Mouse (Mus musculus) hindbrain, embryonic 11.5 days (tissue): Measurements from ENCODE around the gene Stx8. TPM values are rescaled to one million over a fixed set of nuclear protein-coding genes. Genes with fewer than 3 reads are reported as not detected.

ENCODE experiments used
- ATAC-seq: fragments of 200-750 bp; cut with Nextera tagmentation; 2 replicates; pipeline ENCODE4 v1.8.0; 2017; ENCODE audit warnings: mild to moderate bottlenecking, moderate TSS enrichment, moderate library complexity; ENCODE audit not compliant: low FRiP score
- DNase-seq: peaks from one replicate; pipeline ENCODE4 v3.0.0-alpha.2; 2015; ENCODE audit warnings: low spot score
- H3K27ac ChIP-seq: fragments of 300-500 bp; sonication (generic); 2 replicates; pipeline ENCODE4 v1.5.1; 2014; ENCODE audit warnings: mild to moderate bottlenecking, low read depth, low read length
- H3K27me3 ChIP-seq: fragments of 300-500 bp; sonication (generic); 2 replicates; pipeline ENCODE4 v1.6.1; 2014; ENCODE audit warnings: mild to moderate bottlenecking, low read length, moderate library complexity, mixed read lengths; ENCODE audit not compliant: control insufficient read depth, insufficient read depth
- H3K36me3 ChIP-seq: fragments of 300-500 bp; sonication (generic); 2 replicates; pipeline ENCODE4 v1.6.1; 2014; ENCODE audit warnings: mild to moderate bottlenecking, low read length, moderate library complexity, mixed read lengths; ENCODE audit not compliant: control insufficient read depth, insufficient read depth
- H3K4me1 ChIP-seq: fragments of 300-500 bp; sonication (generic); replicated peaks from 2 replicates; pipeline ENCODE4 v1.6.1; 2014; ENCODE audit warnings: low read length, mixed read lengths; ENCODE audit not compliant: control insufficient read depth, insufficient read depth
- H3K4me2 ChIP-seq: fragments of 300-500 bp; sonication (generic); replicated peaks from 2 replicates; pipeline ENCODE4 v1.6.1; 2014; ENCODE audit warnings: mild to moderate bottlenecking, low read depth, low read length
- H3K4me3 ChIP-seq: fragments of 300-500 bp; sonication (generic); 2 replicates; pipeline ENCODE4 v1.5.1; 2014; ENCODE audit warnings: low read depth, low read length
- H3K9ac ChIP-seq: fragments of 300-500 bp; sonication (generic); 2 replicates; pipeline ENCODE4 v1.6.1; 2014; ENCODE audit warnings: low read depth, low read length
- H3K9me3 ChIP-seq: fragments of 300-500 bp; sonication (generic); 2 replicates; pipeline ENCODE4 v1.6.1; 2016; ENCODE audit warnings: low read length; ENCODE audit not compliant: control insufficient read depth
- WGBS: fragments of 180-500 bp; shearing (Covaris S2); extraction: QIAGEN DNeasy Blood & Tissue Kit; methylation state at CpG from one replicate; pipeline ENCODE4 v1.1.7; 2014; 5-methylcytosine and 5-hydroxymethylcytosine counted together
- polyA plus RNA-seq: library from polyadenylated mRNA; unstranded; fragments of >200 nt; fragmentation: Nextera tagmentation; extraction: Ambion mirVana; gene quantifications from 2 replicates; pipeline ENCODE4 v1.2.1, GENCODE M21; 2014

Gene Stx8
- polyA plus RNA-seq, 1 experiment from 2014 or later, result 63.0 TPM

- Histone ChIP-seq H3K36me3 (no peaks in the 10 kb centered on the region), H3K9ac (no peak overlapping the region), H3K9me3 (no peaks in the 10 kb centered on the region), H3K4me2 (no peak overlapping the region), H3K4me3 (no peak overlapping the region), H3K27ac (peak overlapping the region; percentile 62; the same call in 1 of the 2 replicates), H3K4me1 (peaks cover 4% of the 10 kb centered on the region), H3K27me3 (no peaks in the 10 kb centered on the region)
- WGBS, result 86% methylated on average over 4 of the region's 4 CpGs
- DNase-seq (no peak), ATAC-seq (no peak)
These were observed 85.3 kb downstream of the Stx8 start for GRCm38 (mm10) chr11:68051305-68051704.

GRCm38 (mm10) chr11:68058466-68059201, 92.6 kb downstream of the Stx8 start:
- no peak for ATAC-seq
- no peak overlapping the region for H3K4me2 ChIP-seq
- no peaks in the 10 kb centered on the region for H3K36me3 ChIP-seq
- H3K27me3 ChIP-seq, result no peaks in the 10 kb centered on the region
- no peak overlapping the region for H3K27ac ChIP-seq
- H3K9ac ChIP-seq, result no peak overlapping the region
- WGBS, result 74% methylated on average over 5 of the region's 5 CpGs
- no peaks in the 10 kb centered on the region; the same call in 1 of the 2 replicates for H3K4me1 ChIP-seq
- no peak for DNase-seq
- H3K9me3 ChIP-seq, result no peaks in the 10 kb centered on the region
- no peak overlapping the region for H3K4me3 ChIP-seq

DNA sequence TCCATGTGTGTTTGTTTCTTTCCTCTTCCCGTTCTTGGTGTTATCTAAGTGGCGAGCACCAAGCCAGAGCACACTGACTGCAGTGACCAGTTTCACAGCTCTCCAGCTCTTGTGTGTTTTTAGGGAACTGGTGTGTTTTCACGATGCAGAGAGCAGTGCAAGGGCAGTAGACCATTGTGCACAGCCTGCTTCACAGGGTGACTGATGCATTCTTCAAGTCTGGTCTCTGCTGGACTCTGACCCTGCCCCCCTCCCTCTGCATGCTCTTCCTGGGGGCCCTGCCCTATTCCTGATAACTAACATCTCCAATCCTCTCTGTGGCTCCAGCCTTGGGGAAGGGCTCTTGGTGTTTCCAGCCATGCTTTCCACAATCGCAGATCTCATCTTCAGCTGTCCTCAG, 94.7 kb downstream of the Stx8 start:
- Histone ChIP-seq H3K4me3 (no peak overlapping the region), H3K4me1 (no peaks in the 10 kb centered on the region; the same call in 1 of the 2 replicates), H3K4me2 (no peak overlapping the region), H3K36me3 (no peaks in the 10 kb centered on the region), H3K9me3 (no peaks in the 10 kb centered on the region), H3K27me3 (no peaks in the 10 kb centered on the region), H3K9ac (no peak overlapping the region), H3K27ac (no peak overlapping the region)
- no peak for ATAC-seq
- WGBS, result 60% methylated on average over 4 of the region's 4 CpGs
- no peak for DNase-seq

- Histone ChIP-seq H3K27ac (no peak overlapping the region), H3K4me2 (no peak overlapping the region), H3K36me3 (no peaks in the 10 kb centered on the region), H3K4me3 (no peak overlapping the region), H3K9me3 (no peaks in the 10 kb centered on the region), H3K9ac (no peak overlapping the region), H3K4me1 (no peaks in the 10 kb centered on the region; the same call in 1 of the 2 replicates), H3K27me3 (no peaks in the 10 kb centered on the region)
- no peak for ATAC-seq
- 91% methylated on average over 2 of the region's 2 CpGs for WGBS
- DNase-seq, result no peak
These were observed 96.1 kb downstream of the Stx8 start for GRCm38 (mm10) chr11:68062116-68062515.

- Histone ChIP-seq H3K9ac (no peak overlapping the region), H3K4me2 (no peak overlapping the region), H3K9me3 (no peaks in the 10 kb centered on the region), H3K4me3 (no peak overlapping the region), H3K36me3 (no peaks in the 10 kb centered on the region), H3K27ac (no peak overlapping the region), H3K27me3 (no peaks in the 10 kb centered on the region), H3K4me1 (no peaks in the 10 kb centered on the region)
- ATAC-seq (no peak), DNase-seq (no peak)
- WGBS, result 91% methylated on average over 10 of the region's 10 CpGs
These were observed 101.8 kb downstream of the Stx8 start for GRCm38 (mm10) chr11:68067806-68068205.

DNA sequence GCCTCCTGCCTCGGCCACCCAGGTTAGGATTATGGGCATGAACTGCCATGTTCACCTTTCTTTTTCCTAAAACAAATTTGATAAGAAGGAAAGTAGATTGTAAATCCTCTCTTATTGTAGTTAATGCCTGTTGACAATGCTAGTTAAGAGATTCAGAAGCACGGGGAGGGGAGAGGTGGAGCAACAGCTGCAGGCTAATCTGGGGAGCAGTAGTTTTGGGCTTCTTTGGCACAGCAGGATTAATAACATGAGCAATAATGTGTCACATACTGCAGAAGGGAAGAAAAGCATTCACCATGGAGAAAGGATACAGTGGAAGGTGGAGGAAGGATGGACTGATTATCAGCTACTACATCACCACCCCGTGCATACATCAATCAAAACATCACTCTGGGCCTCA, 104.1 kb downstream of the Stx8 start:
- DNase-seq (no peak), ATAC-seq (no peak)
- Histone ChIP-seq H3K27ac (no peak overlapping the region), H3K4me2 (no peak overlapping the region), H3K4me1 (no peaks in the 10 kb centered on the region), H3K9me3 (no peaks in the 10 kb centered on the region), H3K36me3 (no peaks in the 10 kb centered on the region), H3K27me3 (no peaks in the 10 kb centered on the region), H3K9ac (no peak overlapping the region), H3K4me3 (no peak overlapping the region)
- WGBS, result 83% methylated on average over 3 of the region's 3 CpGs

GRCm38 (mm10) chr11:68071836-68072235, 105.8 kb downstream of the Stx8 start:
- DNase-seq (no peak), ATAC-seq (no peak)
- H3K27ac ChIP-seq, result no peak overlapping the region
- no peak overlapping the region for H3K4me3 ChIP-seq
- H3K9ac ChIP-seq, result no peak overlapping the region
- no peaks in the 10 kb centered on the region for H3K36me3 ChIP-seq
- no peaks in the 10 kb centered on the region for H3K27me3 ChIP-seq
- no peaks in the 10 kb centered on the region for H3K9me3 ChIP-seq
- 77% methylated on average over 4 of the region's 5 CpGs for WGBS
- no peaks in the 10 kb centered on the region for H3K4me1 ChIP-seq
- H3K4me2 ChIP-seq, result no peak overlapping the region

GRCm38 (mm10) chr11:68072597-68073210, 106.7 kb downstream of the Stx8 start:
- no peak for ATAC-seq

GRCm38 (mm10) chr11:68074686-68075085, 108.7 kb downstream of the Stx8 start:
- H3K9ac ChIP-seq, result no peak overlapping the region
- DNase-seq (no peak), ATAC-seq (no peak)
- no peaks in the 10 kb centered on the region for H3K9me3 ChIP-seq
- H3K4me1 ChIP-seq, result no peaks in the 10 kb centered on the region
- no peaks in the 10 kb centered on the region for H3K36me3 ChIP-seq
- 72% methylated on average over 5 of the region's 5 CpGs for WGBS
- no peaks in the 10 kb centered on the region for H3K27me3 ChIP-seq
- H3K27ac ChIP-seq, result no peak overlapping the region
- no peak overlapping the region for H3K4me3 ChIP-seq
- H3K4me2 ChIP-seq, result no peak overlapping the region

More at GRCm38 (mm10) chr11:68072597-68073210, 106.7 kb downstream of the Stx8 start:
- Histone ChIP-seq H3K9ac (no peak overlapping the region), H3K4me3 (no peak overlapping the region), H3K27me3 (no peaks in the 10 kb centered on the region), H3K4me2 (no peak overlapping the region), H3K36me3 (no peaks in the 10 kb centered on the region), H3K4me1 (no peaks in the 10 kb centered on the region), H3K27ac (no peak overlapping the region), H3K9me3 (no peaks in the 10 kb centered on the region)
- 54% methylated on average over 11 of the region's 11 CpGs for WGBS
- no peak for DNase-seq
